Mouse (Mus musculus) thymus, postnatal 4 days (tissue): ENCODE data around the gene Hnrnpab.

Source experiments
- DNase-seq: peaks from one replicate; pipeline ENCODE4 v3.0.0; 2021

Gene Hnrnpab

GRCm38 (mm10) chr11:51606447-51607095, at the start of gene Hnrnpab:
Gene Hnrnpab (minus strand): TSS chr11:51606847.
- peak; percentile 95 for DNase-seq

GRCm38 (mm10) chr11:51654891-51655290, 48.2 kb upstream of the Hnrnpab start:
- no peak for DNase-seq

GRCm38 (mm10) chr11:51653736-51654135, 47.1 kb upstream of the Hnrnpab start:
- DNase-seq, result no peak

- no peak for DNase-seq
Observed at GRCm38 (mm10) chr11:51652889-51653418, 46.3 kb upstream of the Hnrnpab start.

GRCm38 (mm10) chr11:51650691-51651515, 44.3 kb upstream of the Hnrnpab start, which contains the start of the genes N4bp3 and D930048N14Rik:
Gene N4bp3 (minus strand): TSS chr11:51650842.
Gene D930048N14Rik (plus strand): TSS chr11:51650954.
- DNase-seq, result peak; percentile 83

- peak; percentile 73 for DNase-seq
Observed at GRCm38 (mm10) chr11:51650261-51650660, 43.6 kb upstream of the Hnrnpab start.

- peak; percentile 61 for DNase-seq
Observed at GRCm38 (mm10) chr11:51649889-51650199, 43.2 kb upstream of the Hnrnpab start.

GRCm38 (mm10) chr11:51649111-51649888, 42.7 kb upstream of the Hnrnpab start:
- DNase-seq, result peak; percentile 38

- no peak for DNase-seq
Observed at GRCm38 (mm10) chr11:51648566-51648965, 41.9 kb upstream of the Hnrnpab start.

GRCm38 (mm10) chr11:51646751-51647667, 40.4 kb upstream of the Hnrnpab start:
- peak; percentile 54 for DNase-seq

GRCm38 (mm10) chr11:51646245-51646644, 39.6 kb upstream of the Hnrnpab start:
- no peak for DNase-seq

- DNase-seq, result no peak
Observed at GRCm38 (mm10) chr11:51645293-51645692, 38.6 kb upstream of the Hnrnpab start.

- DNase-seq, result peak; percentile 86
Observed at GRCm38 (mm10) chr11:51644217-51644616, 37.6 kb upstream of the Hnrnpab start.

GRCm38 (mm10) chr11:51643761-51644160, 37.1 kb upstream of the Hnrnpab start:
- DNase-seq, result peak; percentile 81

- DNase-seq, result no peak
Observed at GRCm38 (mm10) chr11:51643202-51643601, 36.6 kb upstream of the Hnrnpab start.

- DNase-seq, result no peak
Observed at GRCm38 (mm10) chr11:51640748-51641147, 34.1 kb upstream of the Hnrnpab start.

- DNase-seq, result no peak
Observed at GRCm38 (mm10) chr11:51638497-51638896, 31.9 kb upstream of the Hnrnpab start.

- DNase-seq, result peak; percentile 80
Observed at GRCm38 (mm10) chr11:51637971-51638414, 31.3 kb upstream of the Hnrnpab start.

- DNase-seq, result peak; percentile 85
Observed at GRCm38 (mm10) chr11:51636323-51636684, 29.7 kb upstream of the Hnrnpab start.

- DNase-seq, result peak; percentile 89
Observed at GRCm38 (mm10) chr11:51635525-51636322, 29.1 kb upstream of the Hnrnpab start, which contains the start of gene Rmnd5b. Gene Rmnd5b (minus strand): TSS chr11:51635896.

GRCm38 (mm10) chr11:51635127-51635524, 28.5 kb upstream of the Hnrnpab start:
- DNase-seq, result no peak
